Mouse (Mus musculus): ENCODE measurements at regions not wholly inside any gene's neighbourhood (a gene's known extent, or its start where the extent isn't known, plus 50 kb on each side); places are given as distances from the start of the nearest gene placed in this dataset.

- TF ChIP-seq CTCF (IDR thresholded peaks at IDR 0.05; ENCODE audit: extremely low read depth, insufficient read depth, low read length): no peak
- no peak for TF ChIP-seq POLR2A (IDR thresholded peaks at IDR 0.05; ENCODE audit: extremely low read depth, insufficient read depth, low read length)
Observed at GRCm38 (mm10) chr2:168399088-168399709, 117.7 kb upstream of the Kcng1 start.
